Mouse (Mus musculus): ENCODE measurements at regions not wholly inside any gene's neighbourhood (a gene's known extent, or its start where the extent isn't known, plus 50 kb on each side); places are given as distances from the start of the nearest gene placed in this dataset.

GRCm38 (mm10) chr3:149041188-149041587 lies 50.8 kb upstream of the Adgrl2 start:
- no peak for DNase-seq

Data from kidney, postnatal 4 days (tissue).